In genomic region chr4:150578021-150578420, GRCm38 (mm10) we compare ENCODE assay signal across 18 mouse cellular contexts.
DNase-seq lines count a peak whose midpoint lies in the region; ATAC-seq and TF ChIP-seq lines count a peak whose summit lies in the region.
"Had no signal": no experiment of that assay in that cellular context is flagged by ENCODE, and none has a peak within 500 bp of the region (broad histone marks: within the 10 kb centered on the region; RNA-seq: fewer than 3 reads in every experiment).

No protein-coding gene starts in this region.

- peak overlapping the region; percentile 28; the same call in 1 of the 2 replicates for H3K27ac ChIP-seq in layer of hippocampus, adult 2 months
- H3K27ac ChIP-seq in small intestine, adult 2 months (ENCODE audit: insufficient read depth, low read depth, low read length), result peak overlapping the region; percentile 62; the same call in 1 of the 2 replicates
- H3K27ac ChIP-seq in liver, embryonic 11.5 days (ENCODE audit: low read depth, low read length), result no peak overlapping the region
- H3K27ac ChIP-seq in left cerebral cortex, adult 2 months, result no peak overlapping the region
- H3K27ac ChIP-seq: embryonic facial prominence, embryonic 13.5 days; forebrain, embryonic 12.5 days; hindbrain, embryonic 15.5 days had no signal

- DNase-seq in adrenal gland, postnatal 25 days, result peak; percentile 34
- no peak for DNase-seq in adrenal gland, postnatal 14 days
- DNase-seq in layer of hippocampus, adult 2 months (ENCODE audit: low spot score in 2 of 2), result no peak
- DNase-seq in layer of hippocampus, adult 18-20 months (ENCODE audit: low spot score in 2 of 2), result no peak
- no peak for DNase-seq in liver, embryonic 11.5 days (ENCODE audit: low spot score)
- no peak for DNase-seq in left cerebral cortex, adult 2 months (ENCODE audit: extremely low spot score in 1 of 2, low spot score in 2 of 2)
- DNase-seq: adrenal gland, postnatal 10 days; cerebellum, adult 18-20 months; cerebellum, adult 9-11 months; cerebellum, postnatal 36 days; gastrocnemius, postnatal 25 days; heart, postnatal 36 days had no signal

- ATAC-seq in liver, embryonic 11.5 days (replicated peaks; ENCODE audit: low FRiP score), result no peak
- ATAC-seq: forebrain, embryonic 16.5 days had no signal

- no peaks in the 10 kb centered on the region for H3K9me3 ChIP-seq in liver, embryonic 11.5 days (ENCODE audit: control insufficient read depth, low read length)
- H3K9me3 ChIP-seq: embryonic facial prominence, embryonic 13.5 days; forebrain, embryonic 12.5 days; heart, embryonic 12.5 days; hindbrain, embryonic 15.5 days had no signal

- 31% methylated on average over 3 of the region's 3 CpGs for WGBS in small intestine, adult 2 months
- 87% methylated on average over 3 of the region's 3 CpGs for WGBS in liver, embryonic 11.5 days

- TF ChIP-seq CTCF in layer of hippocampus, adult 2 months (conservative IDR thresholded peaks at IDR 0.05), result no peak
- TF ChIP-seq CTCF in small intestine, adult 2 months (IDR thresholded peaks at IDR 0.05; ENCODE audit: extremely low read depth, insufficient read length, insufficient replicate concordance, low read depth, low read length), result no peak
- TF ChIP-seq CTCF in left cerebral cortex, adult 2 months (IDR thresholded peaks at IDR 0.05), result no peak

- no peak for TF ChIP-seq POLR2A in small intestine, adult 2 months (IDR thresholded peaks at IDR 0.05; ENCODE audit: low read depth, low read length)

- intact Hi-C loops in left cerebral cortex, adult 2 months (cut with DNase I), result no loop called here

- H3K9ac ChIP-seq in liver, embryonic 11.5 days (ENCODE audit: low read depth, low read length), result no peak overlapping the region
- H3K9ac ChIP-seq: embryonic facial prominence, embryonic 13.5 days; forebrain, embryonic 12.5 days; heart, embryonic 12.5 days; hindbrain, embryonic 15.5 days had no signal

- no peaks in the 10 kb centered on the region for H3K27me3 ChIP-seq in small intestine, adult 2 months (ENCODE audit: control insufficient read depth, insufficient read depth, low read length)
- H3K27me3 ChIP-seq in liver, embryonic 11.5 days (replicated peaks; ENCODE audit: control insufficient read depth, insufficient read depth, low read length), result no peaks in the 10 kb centered on the region
- H3K27me3 ChIP-seq: embryonic facial prominence, embryonic 13.5 days; forebrain, embryonic 12.5 days; heart, embryonic 12.5 days; hindbrain, embryonic 15.5 days had no signal

- peaks cover 21% of the 10 kb centered on the region for H3K36me3 ChIP-seq in small intestine, adult 2 months (ENCODE audit: control insufficient read depth, insufficient read depth, low read length)
- H3K36me3 ChIP-seq in liver, embryonic 11.5 days (ENCODE audit: control insufficient read depth, insufficient read depth, low read length), result no peaks in the 10 kb centered on the region
- H3K36me3 ChIP-seq: hindbrain, embryonic 15.5 days had no signal

- H3K4me2 ChIP-seq in liver, embryonic 11.5 days, result no peak overlapping the region
- H3K4me2 ChIP-seq: embryonic facial prominence, embryonic 13.5 days; forebrain, embryonic 12.5 days; heart, embryonic 12.5 days; hindbrain, embryonic 15.5 days had no signal

- H3K4me1 ChIP-seq in small intestine, adult 2 months (ENCODE audit: control insufficient read depth, insufficient read depth, insufficient read length, low read length), result peaks cover 33% of the 10 kb centered on the region
- H3K4me1 ChIP-seq in liver, embryonic 11.5 days (replicated peaks; ENCODE audit: control insufficient read depth, insufficient read depth, low read length), result peaks cover 28% of the 10 kb centered on the region

- H3K4me3 ChIP-seq in layer of hippocampus, adult 2 months, result no peak overlapping the region
- no peak overlapping the region for H3K4me3 ChIP-seq in small intestine, adult 2 months (ENCODE audit: low read depth, low read length)
- no peak overlapping the region for H3K4me3 ChIP-seq in liver, embryonic 11.5 days (ENCODE audit: low read depth, low read length)
- no peak overlapping the region for H3K4me3 ChIP-seq in left cerebral cortex, adult 2 months
- H3K4me3 ChIP-seq: embryonic facial prominence, embryonic 13.5 days; forebrain, embryonic 12.5 days; heart, embryonic 12.5 days; hindbrain, embryonic 15.5 days had no signal

Comparison
In these comparisons a context has a peak if more than half of its experiments do, and no peak if none do; other contexts are left out.
1. H3K27ac ChIP-seq: peak in layer of hippocampus, adult 2 months (single experiment) and small intestine, adult 2 months (single experiment); none in liver, embryonic 11.5 days (single experiment) and left cerebral cortex, adult 2 months (single experiment).